Mouse (Mus musculus) ZHBTc4 (cell line): Measurements from ENCODE around the gene Gucd1.
A peak's percentile ranks its signal among the peaks of the same experiment; 100 is the strongest.
"Not testable (repeated sequence)": the region's sequence is repeated elsewhere in the genome, so short reads cannot be mapped to it uniquely, and the experiment has no call there.

Experiments
- DNase-seq: peaks from one replicate; pipeline ENCODE4 v3.0.0-alpha.2; 2011; ENCODE audit warnings: low read depth, low spot score

Gucd1 gene

GRCm38 (mm10) chr10:75438132-75438810, 79.5 kb downstream of the Gucd1 start:
- no peak for DNase-seq

DNA sequence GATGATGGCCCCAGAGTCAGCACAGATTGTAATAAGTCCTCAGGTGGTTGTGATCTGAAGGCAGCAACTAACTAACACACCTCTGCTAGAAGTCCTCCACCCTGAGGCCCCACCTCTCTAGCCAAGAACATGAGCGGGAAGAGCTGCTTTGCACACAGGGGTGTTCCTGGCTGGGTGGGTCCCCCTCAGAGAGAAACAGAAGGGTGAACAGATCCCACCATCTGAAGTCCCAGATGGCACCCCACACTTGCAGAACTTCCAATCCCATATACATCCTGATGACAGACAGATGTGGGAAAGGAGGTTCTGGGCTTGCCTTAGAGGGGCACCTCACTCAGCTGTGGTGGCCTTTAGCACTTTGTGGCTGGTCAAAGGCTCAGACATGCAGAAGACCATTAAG, 80.5 kb downstream of the Gucd1 start:
- DNase-seq, result no peak

- DNase-seq, result peak; percentile 86
These were observed 81.1 kb downstream of the Gucd1 start for GRCm38 (mm10) chr10:75436604-75437217.

- no peak for DNase-seq
These were observed 87.1 kb downstream of the Gucd1 start for GRCm38 (mm10) chr10:75430633-75431032.

GRCm38 (mm10) chr10:75430147-75430537, 87.6 kb downstream of the Gucd1 start:
- DNase-seq, result no peak

GRCm38 (mm10) chr10:75429522-75430146, 88.1 kb downstream of the Gucd1 start:
- DNase-seq, result peak; percentile 23

DNA sequence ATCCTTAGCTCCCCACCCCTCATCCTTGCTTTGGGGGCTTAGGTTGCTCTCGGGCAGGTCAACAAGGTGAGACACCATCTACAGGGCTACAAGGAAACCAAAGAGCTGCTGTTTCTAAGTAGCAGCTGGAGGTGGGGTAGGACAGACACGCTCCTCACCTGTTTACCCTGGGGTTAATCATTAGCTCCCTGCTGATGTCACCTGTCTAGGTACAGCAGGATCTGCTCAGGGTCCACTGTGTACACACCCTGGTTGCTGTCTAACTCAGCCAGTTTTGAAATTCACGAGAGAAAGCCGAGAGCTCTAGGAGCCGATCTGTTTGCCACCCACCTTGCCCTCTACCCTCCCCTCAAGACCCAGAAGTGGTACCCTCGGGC, 88.8 kb downstream of the Gucd1 start:
- DNase-seq, result no peak

- no peak for DNase-seq
These were observed 89.4 kb downstream of the Gucd1 start for GRCm38 (mm10) chr10:75428049-75429003.

- no peak for DNase-seq
These were observed 93.3 kb downstream of the Gucd1 start for GRCm38 (mm10) chr10:75424498-75424901.

DNA sequence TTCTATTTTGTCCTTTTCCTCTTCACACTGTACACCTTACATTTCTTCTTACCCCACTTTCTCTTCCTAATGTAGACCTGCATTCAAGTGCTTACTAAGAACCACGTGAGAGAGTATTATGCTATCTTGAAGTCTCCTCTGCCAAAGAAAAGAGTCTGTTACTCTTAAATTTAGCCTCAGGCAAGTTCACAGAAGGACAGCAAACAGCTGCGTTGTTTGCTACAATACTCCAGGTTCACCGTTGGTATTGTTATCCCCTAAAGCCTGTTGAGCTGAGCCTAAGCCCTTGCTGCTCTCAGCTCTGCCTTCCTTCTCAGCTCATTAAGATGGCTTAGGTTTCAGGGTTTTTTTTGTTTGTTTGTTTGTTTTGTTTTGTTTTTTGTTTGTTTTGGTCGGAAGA, 99.0 kb downstream of the Gucd1 start:
- DNase-seq, result peak; percentile 22

GRCm38 (mm10) chr10:75417363-75418042, 100.3 kb downstream of the Gucd1 start:
- DNase-seq, result peak; percentile 47

GRCm38 (mm10) chr10:75414925-75415324, 102.8 kb downstream of the Gucd1 start:
- no peak for DNase-seq

DNA sequence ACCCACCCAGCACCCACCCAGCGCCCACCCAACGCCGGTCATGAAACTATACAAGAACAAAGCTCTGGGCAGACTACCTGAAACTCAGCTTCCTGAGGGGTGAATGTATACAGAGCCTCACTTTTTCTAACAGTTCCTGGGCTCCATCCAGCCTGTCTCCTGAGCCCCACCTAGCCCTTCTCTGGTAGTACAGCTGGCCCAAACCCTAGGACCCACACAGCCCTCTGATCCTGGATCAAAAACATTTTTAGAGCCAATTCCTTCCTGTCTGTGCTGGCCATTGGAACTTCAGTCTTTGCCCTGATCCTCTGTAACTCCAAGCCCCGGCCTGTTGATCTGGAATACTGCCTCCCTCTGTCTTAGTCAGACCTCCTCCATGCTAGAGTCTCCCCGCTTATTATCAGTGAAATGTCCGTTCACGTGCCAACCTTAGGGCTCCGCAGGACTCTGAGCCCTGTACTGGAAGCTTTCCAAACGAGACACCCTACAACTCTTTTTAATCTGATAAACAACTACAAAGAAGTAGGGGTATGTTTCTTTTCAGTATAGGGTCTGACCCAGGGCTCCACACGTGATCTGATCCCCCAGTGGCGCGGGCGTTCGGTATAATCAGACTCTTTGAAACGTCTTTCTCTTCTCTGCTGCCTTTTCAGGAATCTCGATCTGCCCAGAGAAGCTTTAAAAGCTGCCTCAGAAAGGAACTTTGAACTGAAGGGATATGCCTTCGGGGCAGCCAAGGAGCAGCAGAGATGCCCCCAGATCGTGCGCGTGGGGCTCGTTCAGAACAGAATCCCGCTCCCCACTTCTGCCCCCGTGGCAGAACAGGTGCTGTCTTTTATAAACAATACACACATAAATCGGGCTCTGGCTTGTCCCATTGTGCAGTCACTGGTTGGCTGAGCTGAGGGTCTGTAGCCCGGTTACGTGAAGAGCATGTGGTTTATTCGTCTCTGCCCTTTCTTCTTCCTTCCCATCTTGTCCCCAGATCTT, 105.4 kb downstream of the Gucd1 start:
- no peak for DNase-seq

DNA sequence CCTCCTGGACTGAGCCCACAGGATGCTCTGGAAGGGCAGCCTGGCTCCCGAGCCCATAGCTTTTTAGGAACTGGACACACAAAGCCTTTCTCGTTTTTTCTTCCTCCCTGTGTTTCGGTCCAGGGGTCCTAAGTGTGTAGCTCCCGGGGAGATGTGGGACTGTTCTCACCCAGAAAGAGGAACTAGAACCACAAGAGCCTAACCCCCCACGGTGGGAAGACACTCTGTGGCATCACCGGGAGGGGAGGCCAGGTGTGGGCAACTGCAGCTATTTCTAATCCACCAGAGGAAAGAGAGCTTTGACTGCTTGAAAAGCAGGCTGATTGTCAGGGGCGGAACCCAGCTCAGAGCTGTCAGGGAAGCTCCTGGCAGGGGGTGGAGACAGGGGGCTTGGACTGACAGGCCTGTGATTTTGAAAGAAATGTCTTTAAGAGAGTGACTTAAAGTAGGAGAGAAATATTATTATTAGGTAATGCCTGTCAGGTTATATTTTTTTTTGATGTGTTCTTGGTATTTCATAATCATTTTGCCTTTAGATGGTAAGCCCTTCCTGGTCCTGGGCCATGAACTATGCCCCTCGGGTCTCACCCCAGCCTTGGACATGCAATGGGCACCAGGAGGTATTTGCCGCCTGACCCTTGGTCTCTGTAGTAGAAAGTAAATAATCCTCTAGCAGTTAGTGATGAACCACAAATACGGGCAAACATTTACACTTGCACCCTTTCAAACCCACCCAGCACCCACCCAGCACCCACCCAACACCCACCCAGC, 106.2 kb downstream of the Gucd1 start:
- DNase-seq, result not testable (repeated sequence)

GRCm38 (mm10) chr10:75407741-75408140, 110.0 kb downstream of the Gucd1 start:
- no peak for DNase-seq

GRCm38 (mm10) chr10:75406755-75407154, 111.0 kb downstream of the Gucd1 start:
- peak; percentile 51 for DNase-seq

DNA sequence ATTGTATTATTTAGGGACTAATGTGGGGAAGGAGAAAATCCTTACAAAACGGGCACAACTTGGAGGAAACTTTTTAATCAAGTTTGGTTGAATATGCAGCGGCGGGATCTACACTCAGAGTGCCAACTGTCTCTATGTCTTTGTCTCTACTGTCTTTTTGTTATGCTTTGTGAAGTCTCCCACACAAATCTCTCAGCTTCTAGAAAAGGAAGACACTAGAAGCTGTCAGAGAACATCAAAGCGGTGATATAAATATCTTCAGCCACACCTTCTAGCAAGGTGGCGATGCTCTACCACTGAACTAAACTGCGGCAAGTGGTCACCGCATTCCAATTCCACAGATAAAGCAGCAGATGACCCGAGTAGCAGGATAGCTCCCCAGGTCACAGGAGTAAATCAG, 111.9 kb downstream of the Gucd1 start:
- no peak for DNase-seq

DNA sequence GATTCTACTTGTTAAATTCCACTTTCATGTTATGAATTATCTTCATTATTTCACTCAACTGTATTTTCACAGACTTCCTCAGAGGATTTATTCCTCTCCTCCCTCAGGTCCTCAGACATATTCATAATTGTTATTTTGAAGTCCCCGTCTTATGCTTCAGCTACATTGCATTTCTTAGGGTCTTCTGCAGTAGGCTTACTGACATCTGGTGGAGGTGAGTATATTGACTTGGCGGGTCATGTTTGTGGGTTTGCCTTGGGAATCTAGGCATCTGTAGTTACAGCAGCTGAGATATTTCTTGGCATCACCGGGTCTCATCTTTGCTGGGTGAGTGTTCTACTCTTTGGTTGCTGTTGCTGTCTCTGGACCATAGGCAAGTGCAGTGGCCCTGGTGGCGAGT, 116.8 kb downstream of the Gucd1 start, which contains the start of gene Upb1:
Upb1 (plus strand) TSS at position 158 of the 400 bp plus-strand sequence.
- DNase-seq, result no peak

GRCm38 (mm10) chr10:75396966-75397365, 120.8 kb downstream of the Gucd1 start:
- no peak for DNase-seq
